Mouse (Mus musculus) hindbrain, embryonic 12.5 days (tissue): ENCODE results near the gene Gata2. TPM values are rescaled to one million over a fixed set of nuclear protein-coding genes. Genes with fewer than 3 reads are reported as not detected.

Experiments used
- ATAC-seq: fragments of 200-750 bp; cut with Nextera tagmentation; 2 replicates; pipeline ENCODE4 v1.8.0; 2017; ENCODE audit warnings: moderate TSS enrichment; ENCODE audit not compliant: low FRiP score
- H3K27ac ChIP-seq: fragments of 300-500 bp; sonication (generic); 2 replicates; pipeline ENCODE4 v1.5.1; 2016; ENCODE audit warnings: mild to moderate bottlenecking
- H3K27me3 ChIP-seq: fragments of 300-500 bp; sonication (generic); 2 replicates; pipeline ENCODE4 v1.6.1; 2016; ENCODE audit warnings: mild to moderate bottlenecking
- H3K36me3 ChIP-seq: fragments of 300-500 bp; sonication (generic); 2 replicates; pipeline ENCODE4 v1.6.1; 2016; ENCODE audit warnings: mild to moderate bottlenecking
- H3K4me1 ChIP-seq: fragments of 300-500 bp; sonication (generic); 2 replicates; pipeline ENCODE4 v1.6.1; 2016
- H3K4me2 ChIP-seq: fragments of 300-500 bp; sonication (generic); replicated peaks from 2 replicates; pipeline ENCODE4 v1.6.1; 2016; ENCODE audit warnings: mild to moderate bottlenecking
- H3K4me3 ChIP-seq: fragments of 300-500 bp; sonication (generic); 2 replicates; pipeline ENCODE4 v1.5.1; 2016; ENCODE audit warnings: mild to moderate bottlenecking
- H3K9ac ChIP-seq: fragments of 300-500 bp; sonication (generic); 2 replicates; pipeline ENCODE4 v1.6.1; 2016; ENCODE audit warnings: mild to moderate bottlenecking, moderate library complexity
- H3K9me3 ChIP-seq: fragments of 300-500 bp; sonication (generic); replicated peaks from 2 replicates; pipeline ENCODE4 v1.6.1; 2016; ENCODE audit warnings: mild to moderate bottlenecking
- WGBS: fragments of 180-500 bp; shearing (Covaris S2); methylation state at CpG from one replicate; pipeline ENCODE4 v1.1.7; 2016; 5-methylcytosine and 5-hydroxymethylcytosine counted together
- polyA plus RNA-seq: library from polyadenylated mRNA; unstranded; fragments of >200 nt; fragmentation: Nextera tagmentation; extraction: Ambion mirVana; gene quantifications from 2 replicates; pipeline ENCODE4 v1.2.1, GENCODE M21; 2016

The Gata2 gene
- polyA plus RNA-seq, 1 experiment from 2014 or later = 43.6 TPM

DNA sequence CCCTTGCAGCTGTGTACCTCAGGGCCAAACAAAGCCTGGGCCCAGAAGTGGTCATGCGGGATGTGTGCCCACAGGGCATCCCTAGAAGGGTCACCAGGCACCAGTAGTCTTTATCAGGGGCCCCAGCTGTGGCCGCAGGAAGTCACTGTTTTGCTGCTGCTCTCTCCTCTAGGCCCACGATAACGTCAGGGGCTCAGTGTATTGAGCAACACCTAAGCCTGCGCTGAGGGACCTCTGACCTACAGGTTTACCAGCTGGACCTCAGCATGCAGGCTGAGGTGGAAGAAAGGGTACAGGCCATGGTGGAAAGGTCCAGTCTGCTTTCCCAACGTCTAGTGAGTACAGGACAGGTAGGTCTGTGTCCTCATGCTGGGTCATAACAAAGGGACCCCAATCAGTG lies 60.4 kb downstream of the Gata2 start:
- WGBS = 83% methylated on average over 6 of the region's 6 CpGs

DNA sequence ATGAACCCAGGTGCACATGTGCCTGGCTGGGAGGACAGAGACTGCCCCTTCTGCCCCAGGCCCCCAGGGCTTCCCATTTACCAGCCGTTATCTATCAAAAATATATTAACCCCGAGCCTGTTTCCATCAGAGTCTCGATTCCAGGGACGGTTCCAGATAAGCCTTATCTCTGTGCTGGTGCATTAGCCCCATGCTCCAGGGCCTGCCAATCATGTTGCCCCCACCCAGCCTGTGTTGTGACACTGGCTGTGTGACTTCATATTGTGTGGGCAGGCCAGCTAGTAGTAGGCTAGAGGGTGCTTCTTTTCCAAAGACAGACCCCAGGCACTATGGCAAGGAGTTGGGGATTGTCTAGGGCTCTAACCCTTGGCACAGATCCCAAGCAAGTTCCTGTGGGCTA lies 61.7 kb downstream of the Gata2 start:
- Histone ChIP-seq H3K9me3 (no peaks in the 10 kb centered on the region), H3K4me1 (no peaks in the 10 kb centered on the region), H3K27ac (no peak overlapping the region), H3K27me3 (no peaks in the 10 kb centered on the region), H3K36me3 (no peaks in the 10 kb centered on the region), H3K9ac (no peak overlapping the region), H3K4me3 (no peak overlapping the region), H3K4me2 (no peak overlapping the region)
- no peak for ATAC-seq
- WGBS = 80% methylated on average over 4 of the region's 4 CpGs

More for the DNA sequence above, 60.4 kb downstream of the Gata2 start:
- no peak for ATAC-seq
- no peaks in the 10 kb centered on the region for H3K4me1 ChIP-seq
- H3K4me2 ChIP-seq = no peak overlapping the region
- H3K9me3 ChIP-seq = no peaks in the 10 kb centered on the region
- no peaks in the 10 kb centered on the region for H3K27me3 ChIP-seq
- H3K9ac ChIP-seq = no peak overlapping the region
- H3K4me3 ChIP-seq = no peak overlapping the region
- no peaks in the 10 kb centered on the region for H3K36me3 ChIP-seq
- H3K27ac ChIP-seq = no peak overlapping the region

Other genes with a start within 250 kb of the Gata2 start
- 108 and 109 TPM in 2 replicates for gene H1fx, start 212.3 kb upstream of the Gata2 start, polyA plus RNA-seq
- gene Rab7, start 148.6 kb upstream of the Gata2 start, polyA plus RNA-seq = 218 and 236 TPM in 2 replicates
- 278 and 284 TPM in 2 replicates for gene Rpn1, start 109.4 kb upstream of the Gata2 start, polyA plus RNA-seq
- not detected in 2 replicates for gene Dnajb8, start 28.4 kb downstream of the Gata2 start, polyA plus RNA-seq